Mouse (Mus musculus): Measurements from ENCODE around the gene Ugt1a9.

GRCm38 (mm10) chr1:88240072-88240471, 169.5 kb downstream of the Ugt1a9 start:
- TF ChIP-seq CTCF (IDR thresholded peaks at IDR 0.05; ENCODE audit: low read depth, low read length), result no peak
- no peak for TF ChIP-seq EP300 (IDR thresholded peaks at IDR 0.05; ENCODE audit: insufficient read depth, low read depth, low read length)
- TF ChIP-seq POLR2A (IDR thresholded peaks at IDR 0.05; ENCODE audit: insufficient read depth, low read length), result no peak

All from ES-Bruce4 (cell line).